Mouse (Mus musculus) adrenal gland, adult 10 weeks (tissue): Measurements from ENCODE around the gene Mtmr4. TPM values are rescaled to one million over a fixed set of nuclear protein-coding genes. Genes with fewer than 3 reads are reported as not detected.

ENCODE experiments used
- polyA plus RNA-seq: library from polyadenylated mRNA; stranded (reverse); fragments of 350-450 nt; fragmentation: Illumina TruSeq; extraction: RNeasy Lipid Tissue Mini Kit (QIAGEN cat#74804); gene quantifications from one replicate; pipeline ENCODE4 v1.2.3, GENCODE M21; 2014; ENCODE audit warnings: low read depth, low replicate concordance

Mtmr4 gene
- polyA plus RNA-seq, result 22.0 TPM

GRCm38 (mm10) chr11:87591526-87592353 is at the start of gene Mtmr4:
Mtmr4 (plus strand) TSS chr11:87592162.

GRCm38 (mm10) chr11:87566501-87566900 is 25.5 kb upstream of the Mtmr4 start, which contains the start of gene Gm11492:
Gm11492 (plus strand) TSS chr11:87566653.

GRCm38 (mm10) chr11:87568255-87568953 is 23.6 kb upstream of the Mtmr4 start, which contains the start of gene Sept4:
Sept4 (plus strand) TSS chr11:87568903.

GRCm38 (mm10) chr11:87616790-87617474 is 25.0 kb downstream of the Mtmr4 start, which contains the start of gene Hsf5:
Hsf5 (plus strand) TSS chr11:87617164.

GRCm38 (mm10) chr11:87662407-87662806 is 70.4 kb downstream of the Mtmr4 start, which contains the start of gene Rnf43:
Rnf43 (plus strand) TSS chr11:87662722.

Other genes with a start within 250 kb of the Mtmr4 start
- 68.2 TPM for gene Ppm1e, start 233.1 kb upstream of the Mtmr4 start, polyA plus RNA-seq
- gene Rad51c, start 187.2 kb upstream of the Mtmr4 start, polyA plus RNA-seq, result 5.0 TPM
- gene Tex14, start 187.1 kb upstream of the Mtmr4 start, polyA plus RNA-seq, result 0.23 TPM
- gene Gm11492, start 25.5 kb upstream of the Mtmr4 start, polyA plus RNA-seq, result not detected
- 12.4 TPM for gene Sept4, start 23.3 kb upstream of the Mtmr4 start, polyA plus RNA-seq
- gene Hsf5, start 25.0 kb downstream of the Mtmr4 start, polyA plus RNA-seq, result not detected
- gene Rnf43, start 70.6 kb downstream of the Mtmr4 start, polyA plus RNA-seq, result 2.2 TPM
- gene Supt4a, start 145.4 kb downstream of the Mtmr4 start, polyA plus RNA-seq, result 22.3 TPM
- not detected for gene Tspoap1, start 168.4 kb downstream of the Mtmr4 start, polyA plus RNA-seq
- gene Mpo, start 201.4 kb downstream of the Mtmr4 start, polyA plus RNA-seq, result not detected
- gene Lpo, start 236.1 kb downstream of the Mtmr4 start, polyA plus RNA-seq, result not detected